Mouse (Mus musculus) megakaryocyte progenitor cell, adult 5-6 weeks (primary cell): ENCODE measurements around the gene Ccdc30. TPM values are rescaled to one million over a fixed set of nuclear protein-coding genes. Genes with fewer than 3 reads are reported as not detected.

Experiments used
- total RNA-seq, 2 experiments: library from RNA; stranded (forward) in 1 of 2; stranded (reverse) in 1 of 2; fragments of 157-497, 149-512 nt in 1 of 2; fragments of 200-1000 nt in 1 of 2; gene quantifications; 2 replicates each; pipeline versions ENCODE4 v1.2.3 to v1.2.4; 2015 to 2017

The Ccdc30 gene
- total RNA-seq, 2 experiments from 2014 or later = 1.0 TPM; not detected in 1

Other genes starting within 250 kb of the Ccdc30 start
- gene Zfp691, start 241.3 kb downstream of the Ccdc30 start, total RNA-seq (2015) = 3.2 and 3.5 TPM in 2 replicates
- 2.5 and 5.2 TPM in 2 replicates for gene Zfp691, start 241.3 kb downstream of the Ccdc30 start, total RNA-seq (2017)
- 25.4 and 48.3 TPM in 2 replicates for gene Ermap, start 225.5 kb downstream of the Ccdc30 start, total RNA-seq (2015)
- gene Ermap, start 225.5 kb downstream of the Ccdc30 start, total RNA-seq (2017) = 13.3 and 34.2 TPM in 2 replicates
- gene Svbp, start 220.2 kb downstream of the Ccdc30 start, total RNA-seq (2015) = 37.3 and 44.8 TPM in 2 replicates
- gene Svbp, start 220.2 kb downstream of the Ccdc30 start, total RNA-seq (2017) = 17.3 and 43.0 TPM in 2 replicates
- not detected in 2 replicates for gene Tmem269, start 197.3 kb downstream of the Ccdc30 start, total RNA-seq (2015)
- gene Tmem269, start 197.3 kb downstream of the Ccdc30 start, total RNA-seq (2017) = not detected in 2 replicates
- 3.4 and 4.6 TPM in 2 replicates for gene AU022252, start 182.8 kb downstream of the Ccdc30 start, total RNA-seq (2015)
- gene AU022252, start 182.8 kb downstream of the Ccdc30 start, total RNA-seq (2017) = 8.0 and 12.4 TPM in 2 replicates
- gene P3h1, start 182.6 kb downstream of the Ccdc30 start, total RNA-seq (2015) = 7.2 and 7.7 TPM in 2 replicates
- 9.6 and 10.6 TPM in 2 replicates for gene P3h1, start 182.6 kb downstream of the Ccdc30 start, total RNA-seq (2017)
- gene Cldn19, start 160.1 kb downstream of the Ccdc30 start, total RNA-seq (2015) = not detected in 2 replicates
- gene Cldn19, start 160.1 kb downstream of the Ccdc30 start, total RNA-seq (2017) = not detected in 2 replicates
- 1,533 and 1,599 TPM in 2 replicates for gene Ybx1, start 120.9 kb downstream of the Ccdc30 start, total RNA-seq (2015)
- gene Ybx1, start 120.9 kb downstream of the Ccdc30 start, total RNA-seq (2017) = 1,470 and 1,694 TPM in 2 replicates
- 137 and 138 TPM in 2 replicates for gene Ppih, start 95.0 kb downstream of the Ccdc30 start, total RNA-seq (2015)
- gene Ppih, start 95.0 kb downstream of the Ccdc30 start, total RNA-seq (2017) = 161 and 163 TPM in 2 replicates
- 12.5 and 15.9 TPM in 2 replicates for gene Ppcs, start 6.9 kb upstream of the Ccdc30 start, total RNA-seq (2015)
- gene Ppcs, start 6.9 kb upstream of the Ccdc30 start, total RNA-seq (2017) = 10.4 and 10.7 TPM in 2 replicates
- not detected in 2 replicates for gene Zmynd12, start 7.3 kb upstream of the Ccdc30 start, total RNA-seq (2015)
- not detected in 2 replicates for gene Zmynd12, start 7.3 kb upstream of the Ccdc30 start, total RNA-seq (2017)
- gene Rimkla, start 77.1 kb upstream of the Ccdc30 start, total RNA-seq (2015) = not detected in 2 replicates
- not detected in 2 replicates for gene Rimkla, start 77.1 kb upstream of the Ccdc30 start, total RNA-seq (2017)
- 26.5 and 45.1 TPM in 2 replicates for gene Foxj3, start 121.5 kb upstream of the Ccdc30 start, total RNA-seq (2015)
- 12.0 and 32.4 TPM in 2 replicates for gene Foxj3, start 121.5 kb upstream of the Ccdc30 start, total RNA-seq (2017)
- gene Frg2f1, start 124.0 kb upstream of the Ccdc30 start, total RNA-seq (2015) = 0.44 and 0.83 TPM in 2 replicates
- 0.88 TPM in 1 of 2 replicates, not detected in the other for gene Frg2f1, start 124.0 kb upstream of the Ccdc30 start, total RNA-seq (2017)
- not detected in 2 replicates for gene Guca2a, start 222.2 kb upstream of the Ccdc30 start, total RNA-seq (2015)
- not detected in 2 replicates for gene Guca2a, start 222.2 kb upstream of the Ccdc30 start, total RNA-seq (2017)
- not detected in 2 replicates for gene Guca2b, start 243.4 kb upstream of the Ccdc30 start, total RNA-seq (2015)
- gene Guca2b, start 243.4 kb upstream of the Ccdc30 start, total RNA-seq (2017) = not detected in 2 replicates